Mouse (Mus musculus): ENCODE data around the gene Dpf3. TPM values are rescaled to one million over a fixed set of nuclear protein-coding genes. Genes with fewer than 3 reads are reported as not detected.

Dpf3 gene
- 13.0 and 14.6 TPM in 2 replicates for polyA plus RNA-seq (2014; fragmentation: Nextera tagmentation; extraction: Ambion mirVana)

DNA sequence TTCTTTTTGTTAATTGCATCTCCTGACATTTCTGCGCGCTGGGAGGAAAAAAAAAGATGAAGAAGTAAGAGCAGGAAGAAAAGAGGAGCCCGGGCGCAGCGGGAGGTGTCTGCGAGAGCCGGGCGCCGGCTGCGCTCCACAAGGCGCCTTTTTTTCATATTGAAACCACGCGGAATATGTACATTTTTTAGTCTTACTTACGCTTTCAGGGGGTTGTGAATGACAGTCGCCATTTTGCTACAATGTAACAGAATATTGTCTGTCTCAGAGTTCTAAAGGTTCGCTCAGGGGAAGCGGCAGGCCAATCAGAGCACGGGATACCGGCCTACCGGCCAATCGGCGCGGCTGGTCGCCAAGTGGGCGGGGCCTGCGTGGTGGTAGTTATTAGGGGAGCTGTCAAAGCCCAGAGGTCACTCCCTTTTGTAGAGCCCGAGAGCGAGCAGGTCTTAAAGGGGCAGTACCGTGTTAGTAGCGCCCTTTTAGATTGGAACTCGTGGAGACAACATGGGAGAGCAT is at the start of gene Dpf3:
Gene Dpf3 (minus strand): TSS at position 241 of the 516 bp plus-strand sequence.
- peak within 1 kb of the TSS; percentile 84 for H3K9ac ChIP-seq (ENCODE audit: low read depth, low read length)
- DNase-seq (ENCODE audit: low spot score) = peak; percentile 96
- H3K4me3 ChIP-seq (ENCODE audit: low read depth, low read length) = peak within 1 kb of the TSS; percentile 90
- WGBS = under 1% methylated on average over 31 of the region's 31 CpGs
- ATAC-seq (replicated peaks; ENCODE audit: low FRiP score) = peak; percentile 95
- H3K36me3 ChIP-seq (ENCODE audit: control insufficient read depth, insufficient read depth, low read length) = no peaks in the 10 kb centered on the region
- H3K27ac ChIP-seq (ENCODE audit: low read depth, low read length) = peak within 1 kb of the TSS; percentile 92
- no peaks in the 10 kb centered on the region for H3K9me3 ChIP-seq (ENCODE audit: control insufficient read depth, low read length)
- H3K4me1 ChIP-seq (replicated peaks; ENCODE audit: control insufficient read depth, insufficient read depth, low read length) = peaks cover 27% of the 10 kb centered on the region
- H3K4me2 ChIP-seq = peak within 1 kb of the TSS; percentile 99
- peaks cover 14% of the 10 kb centered on the region for H3K27me3 ChIP-seq (replicated peaks; ENCODE audit: control insufficient read depth, insufficient read depth, low read length)

DNA sequence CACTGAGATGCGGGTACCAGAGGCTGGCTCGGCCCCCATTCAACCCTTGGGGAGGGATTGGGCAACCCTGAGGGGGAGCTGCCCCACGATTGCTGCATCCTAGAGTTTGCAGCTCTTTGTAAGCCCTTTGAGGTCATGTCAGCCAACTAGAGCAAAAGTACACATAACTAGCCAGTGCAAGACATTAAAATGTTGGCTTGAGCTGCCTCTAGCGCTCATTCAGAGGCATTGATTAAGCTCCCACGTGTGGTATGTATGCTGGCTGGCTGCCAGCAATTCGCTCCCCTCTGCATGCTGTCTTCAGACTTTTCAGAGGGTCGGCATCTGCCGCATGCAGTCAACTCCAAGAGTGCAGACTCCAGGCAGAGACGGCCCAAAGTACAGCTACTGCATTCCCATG is 48.5 kb upstream of the Dpf3 start:
- Histone ChIP-seq H3K27ac (ENCODE audit: low read depth, low read length) (no peak overlapping the region), H3K4me3 (ENCODE audit: low read depth, low read length) (no peak overlapping the region), H3K4me2 (no peak overlapping the region), H3K9ac (ENCODE audit: low read depth, low read length) (no peak overlapping the region), H3K4me1 (replicated peaks; ENCODE audit: control insufficient read depth, insufficient read depth, low read length) (no peaks in the 10 kb centered on the region), H3K36me3 (ENCODE audit: control insufficient read depth, insufficient read depth, low read length) (peaks cover 6% of the 10 kb centered on the region; the same call in 1 of the 2 replicates), H3K27me3 (replicated peaks; ENCODE audit: control insufficient read depth, insufficient read depth, low read length) (no peaks in the 10 kb centered on the region), H3K9me3 (ENCODE audit: control insufficient read depth, low read length) (no peaks in the 10 kb centered on the region)
- DNase-seq (ENCODE audit: low spot score) (no peak), ATAC-seq (replicated peaks; ENCODE audit: low FRiP score) (no peak)
- WGBS = 77% methylated on average over 9 of the region's 9 CpGs

GRCm38 (mm10) chr12:83535428-83535827 is 47.9 kb upstream of the Dpf3 start:
- peaks cover 6% of the 10 kb centered on the region; the same call in 1 of the 2 replicates for H3K36me3 ChIP-seq (ENCODE audit: control insufficient read depth, insufficient read depth, low read length)
- no peaks in the 10 kb centered on the region for H3K9me3 ChIP-seq (ENCODE audit: control insufficient read depth, low read length)
- ATAC-seq (replicated peaks; ENCODE audit: low FRiP score) (no peak), DNase-seq (ENCODE audit: low spot score) (no peak)
- H3K4me1 ChIP-seq (replicated peaks; ENCODE audit: control insufficient read depth, insufficient read depth, low read length) = no peaks in the 10 kb centered on the region
- no peak overlapping the region for H3K9ac ChIP-seq (ENCODE audit: low read depth, low read length)
- no peak overlapping the region for H3K4me3 ChIP-seq (ENCODE audit: low read depth, low read length)
- no peak overlapping the region for H3K27ac ChIP-seq (ENCODE audit: low read depth, low read length)
- WGBS = 87% methylated on average over 11 of the region's 11 CpGs
- no peaks in the 10 kb centered on the region for H3K27me3 ChIP-seq (replicated peaks; ENCODE audit: control insufficient read depth, insufficient read depth, low read length)
- H3K4me2 ChIP-seq = no peak overlapping the region

DNA sequence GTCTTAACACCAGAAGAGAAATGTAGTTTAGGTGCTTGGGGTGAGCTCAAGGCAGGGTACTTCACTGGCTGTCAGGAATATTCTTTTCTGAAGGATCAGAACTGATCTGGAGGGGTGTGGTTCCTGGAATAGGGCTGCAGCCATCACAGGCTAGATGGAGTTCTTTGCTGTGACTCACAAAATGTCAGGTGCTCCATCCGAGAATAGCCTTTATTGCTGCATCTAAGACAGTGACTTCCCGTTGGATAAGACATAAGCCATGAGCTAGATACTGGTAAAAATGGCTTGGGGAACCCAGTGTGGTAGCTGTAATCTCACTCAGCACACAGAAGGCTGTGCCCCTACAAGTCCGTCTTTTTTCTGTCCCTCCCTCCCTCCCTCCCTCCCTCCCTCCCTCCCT is 46.7 kb upstream of the Dpf3 start:
- ATAC-seq (replicated peaks; ENCODE audit: low FRiP score) (no peak), DNase-seq (ENCODE audit: low spot score) (no peak)
- Histone ChIP-seq H3K27me3 (replicated peaks; ENCODE audit: control insufficient read depth, insufficient read depth, low read length) (no peaks in the 10 kb centered on the region), H3K27ac (ENCODE audit: low read depth, low read length) (no peak overlapping the region), H3K4me1 (replicated peaks; ENCODE audit: control insufficient read depth, insufficient read depth, low read length) (no peaks in the 10 kb centered on the region), H3K4me2 (no peak overlapping the region), H3K9ac (ENCODE audit: low read depth, low read length) (no peak overlapping the region), H3K9me3 (ENCODE audit: control insufficient read depth, low read length) (no peaks in the 10 kb centered on the region), H3K36me3 (ENCODE audit: control insufficient read depth, insufficient read depth, low read length) (peaks cover 10% of the 10 kb centered on the region), H3K4me3 (ENCODE audit: low read depth, low read length) (no peak overlapping the region)
- 80% methylated on average over 3 of the region's 3 CpGs for WGBS

DNA sequence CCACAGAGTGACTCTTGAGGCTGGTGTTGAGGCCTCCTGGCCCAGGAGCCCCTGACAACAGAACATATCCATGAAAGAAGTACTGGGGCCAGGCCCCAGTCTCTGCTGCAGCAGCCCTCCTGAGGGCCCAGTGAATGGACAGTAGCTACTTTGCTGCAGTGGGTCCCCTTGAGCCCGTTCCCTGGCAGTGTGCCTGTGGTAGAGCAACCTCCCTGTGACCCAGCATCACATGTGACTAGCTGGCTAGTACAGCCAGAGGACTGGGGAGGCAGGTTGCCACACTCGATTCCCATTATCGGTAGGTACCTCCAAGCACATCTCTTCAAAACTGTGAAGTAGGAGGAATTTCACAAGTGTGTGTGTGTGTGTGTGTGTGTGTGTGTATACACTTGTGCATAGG is 45.5 kb upstream of the Dpf3 start:
- ATAC-seq (replicated peaks; ENCODE audit: low FRiP score) (no peak), DNase-seq (ENCODE audit: low spot score) (no peak)
- 88% methylated on average over 3 of the region's 3 CpGs for WGBS

DNA sequence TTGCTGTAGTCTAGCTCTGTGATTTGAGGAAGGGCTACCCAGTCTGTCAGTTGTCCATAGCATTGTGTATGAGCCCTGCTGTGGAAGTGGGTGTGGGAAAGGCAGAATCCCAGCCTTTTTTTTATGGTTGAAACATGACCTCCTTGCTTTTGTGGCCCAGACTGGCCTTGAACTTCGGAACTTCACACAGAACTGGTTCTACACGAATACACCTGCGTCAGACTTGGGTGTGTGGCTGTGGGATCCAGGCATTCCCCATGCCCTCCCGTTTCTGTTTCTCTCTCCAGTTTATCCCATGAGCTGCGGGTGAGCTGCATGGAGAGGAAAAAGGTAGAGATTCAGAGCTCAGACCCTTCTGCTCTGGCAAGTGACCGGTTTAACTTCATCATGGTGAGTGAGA is 44.5 kb upstream of the Dpf3 start:
- no peak overlapping the region for H3K9ac ChIP-seq (ENCODE audit: low read depth, low read length)
- H3K27me3 ChIP-seq (replicated peaks; ENCODE audit: control insufficient read depth, insufficient read depth, low read length) = no peaks in the 10 kb centered on the region
- H3K36me3 ChIP-seq (ENCODE audit: control insufficient read depth, insufficient read depth, low read length) = peaks cover 10% of the 10 kb centered on the region
- no peak overlapping the region for H3K27ac ChIP-seq (ENCODE audit: low read depth, low read length)
- H3K4me3 ChIP-seq (ENCODE audit: low read depth, low read length) = no peak overlapping the region
- H3K4me1 ChIP-seq (replicated peaks; ENCODE audit: control insufficient read depth, insufficient read depth, low read length) = no peaks in the 10 kb centered on the region; the same call in 1 of the 2 replicates
- H3K4me2 ChIP-seq = no peak overlapping the region
- 89% methylated on average over 6 of the region's 6 CpGs for WGBS
- ATAC-seq (replicated peaks; ENCODE audit: low FRiP score) (no peak), DNase-seq (ENCODE audit: low spot score) (no peak)
- H3K9me3 ChIP-seq (ENCODE audit: control insufficient read depth, low read length) = no peaks in the 10 kb centered on the region

More for the DNA sequence above, 45.5 kb upstream of the Dpf3 start:
- no peak overlapping the region; the same call in 1 of the 2 replicates for H3K9ac ChIP-seq (ENCODE audit: low read depth, low read length)
- H3K4me3 ChIP-seq (ENCODE audit: low read depth, low read length) = no peak overlapping the region
- H3K4me2 ChIP-seq = no peak overlapping the region
- H3K36me3 ChIP-seq (ENCODE audit: control insufficient read depth, insufficient read depth, low read length) = peaks cover 12% of the 10 kb centered on the region
- no peaks in the 10 kb centered on the region for H3K4me1 ChIP-seq (replicated peaks; ENCODE audit: control insufficient read depth, insufficient read depth, low read length)
- no peaks in the 10 kb centered on the region for H3K27me3 ChIP-seq (replicated peaks; ENCODE audit: control insufficient read depth, insufficient read depth, low read length)
- H3K27ac ChIP-seq (ENCODE audit: low read depth, low read length) = no peak overlapping the region
- no peaks in the 10 kb centered on the region for H3K9me3 ChIP-seq (ENCODE audit: control insufficient read depth, low read length)

DNA sequence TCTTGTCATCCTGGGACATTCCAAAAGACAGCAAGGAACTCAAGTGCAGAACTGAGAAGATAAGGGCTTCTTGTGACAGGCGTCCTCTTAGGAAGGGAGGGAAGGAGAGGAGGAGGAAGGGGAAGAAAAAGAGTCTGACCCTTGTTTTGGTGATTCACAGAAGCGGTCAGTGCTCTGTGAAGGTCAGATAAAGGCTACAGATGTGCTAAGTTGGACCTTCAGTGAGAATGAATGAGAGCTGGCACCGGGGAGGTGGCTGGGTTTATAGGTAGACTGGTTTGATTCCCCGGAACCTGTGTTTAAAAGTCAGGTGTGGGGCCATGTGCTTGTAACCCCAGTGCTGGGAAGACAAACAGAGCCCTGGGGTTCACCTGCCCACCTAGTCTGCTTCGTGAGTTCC is 41.1 kb upstream of the Dpf3 start:
- ATAC-seq (replicated peaks; ENCODE audit: low FRiP score) (no peak), DNase-seq (ENCODE audit: low spot score) (no peak)
- no peak overlapping the region for H3K9ac ChIP-seq (ENCODE audit: low read depth, low read length)
- 80% methylated on average over 5 of the region's 5 CpGs for WGBS
- peaks cover 10% of the 10 kb centered on the region for H3K36me3 ChIP-seq (ENCODE audit: control insufficient read depth, insufficient read depth, low read length)
- H3K27ac ChIP-seq (ENCODE audit: low read depth, low read length) = no peak overlapping the region
- no peaks in the 10 kb centered on the region for H3K27me3 ChIP-seq (replicated peaks; ENCODE audit: control insufficient read depth, insufficient read depth, low read length)
- peaks cover 9% of the 10 kb centered on the region for H3K4me1 ChIP-seq (replicated peaks; ENCODE audit: control insufficient read depth, insufficient read depth, low read length)
- no peaks in the 10 kb centered on the region for H3K9me3 ChIP-seq (ENCODE audit: control insufficient read depth, low read length)
- H3K4me2 ChIP-seq = no peak overlapping the region
- H3K4me3 ChIP-seq (ENCODE audit: low read depth, low read length) = no peak overlapping the region

GRCm38 (mm10) chr12:83527816-83528215 is 40.3 kb upstream of the Dpf3 start:
- ATAC-seq (replicated peaks; ENCODE audit: low FRiP score) = no peak
- no peak overlapping the region for H3K27ac ChIP-seq (ENCODE audit: low read depth, low read length)
- H3K4me1 ChIP-seq (replicated peaks; ENCODE audit: control insufficient read depth, insufficient read depth, low read length) = peaks cover 10% of the 10 kb centered on the region
- peaks cover 10% of the 10 kb centered on the region for H3K36me3 ChIP-seq (ENCODE audit: control insufficient read depth, insufficient read depth, low read length)
- no peaks in the 10 kb centered on the region for H3K27me3 ChIP-seq (replicated peaks; ENCODE audit: control insufficient read depth, insufficient read depth, low read length)
- no peak overlapping the region for H3K9ac ChIP-seq (ENCODE audit: low read depth, low read length)
- DNase-seq (ENCODE audit: low spot score) = no peak
- H3K9me3 ChIP-seq (ENCODE audit: control insufficient read depth, low read length) = no peaks in the 10 kb centered on the region
- WGBS = 78% methylated on average over 6 of the region's 6 CpGs
- H3K4me3 ChIP-seq (ENCODE audit: low read depth, low read length) = no peak overlapping the region
- no peak overlapping the region for H3K4me2 ChIP-seq

- Histone ChIP-seq H3K27me3 (replicated peaks; ENCODE audit: control insufficient read depth, insufficient read depth, low read length) (no peaks in the 10 kb centered on the region), H3K4me3 (ENCODE audit: low read depth, low read length) (no peak overlapping the region), H3K4me2 (peak overlapping the region; percentile 33), H3K4me1 (replicated peaks; ENCODE audit: control insufficient read depth, insufficient read depth, low read length) (peaks cover 17% of the 10 kb centered on the region), H3K9me3 (ENCODE audit: control insufficient read depth, low read length) (no peaks in the 10 kb centered on the region), H3K9ac (ENCODE audit: low read depth, low read length) (no peak overlapping the region), H3K27ac (ENCODE audit: low read depth, low read length) (peak overlapping the region; percentile 19; the same call in 1 of the 2 replicates), H3K36me3 (ENCODE audit: control insufficient read depth, insufficient read depth, low read length) (peaks cover 10% of the 10 kb centered on the region)
- ATAC-seq (replicated peaks; ENCODE audit: low FRiP score) = no peak; the same call in 1 of the 2 replicates
- 68% methylated on average over 18 of the region's 18 CpGs for WGBS
- DNase-seq (ENCODE audit: low spot score) = no peak
Observed at GRCm38 (mm10) chr12:83525822-83526544, 38.5 kb upstream of the Dpf3 start.
